Comparison of ENCODE assay signal across 8 mouse cellular contexts in genomic region chr6:125348721-125349574, GRCm38 (mm10). TPM values are rescaled to one million over a fixed set of nuclear protein-coding genes. Genes with fewer than 3 reads are reported as not detected.
DNase-seq lines count a peak whose midpoint lies in the region; ATAC-seq lines count a peak whose summit lies in the region.

Tnfrsf1a (plus strand) TSS chr6:125349362.

- no peaks in the 10 kb centered on the region for H3K9me3 ChIP-seq in hindbrain, embryonic 15.5 days
- H3K9me3 ChIP-seq in megakaryocyte, embryonic 14.5 days = no peaks in the 10 kb centered on the region

- DNase-seq in left cerebral cortex, adult 18-20 months (ENCODE audit: low spot score in 2 of 2) = no peak
- DNase-seq in left cerebral cortex, adult 9 months (ENCODE audit: low spot score in 2 of 2) = no peak
- DNase-seq in adrenal gland, postnatal 25 days = no peak
- DNase-seq in gastrocnemius, adult 8-10 months (ENCODE audit: low spot score in 2 of 2) = no peak
- DNase-seq in yolk sac, embryonic 10.5 days (ENCODE audit: low spot score) = peak; percentile 59
- no peak for DNase-seq in cerebellum, adult 11-12 months

- H3K9ac ChIP-seq in hindbrain, embryonic 15.5 days = peak within 1 kb of the TSS; percentile 38

- 0 out of 2 replicates have a peak within 1 kb of the TSS, but pooled peaks have one; percentile 32 for H3K27ac ChIP-seq in hindbrain, embryonic 15.5 days (replicated peaks)

- peaks cover 17% of the 10 kb centered on the region for H3K4me1 ChIP-seq in hindbrain, embryonic 15.5 days (replicated peaks)
- peaks cover 69% of the 10 kb centered on the region for H3K4me1 ChIP-seq in megakaryocyte, embryonic 14.5 days

- H3K4me3 ChIP-seq in hindbrain, embryonic 15.5 days = peak within 1 kb of the TSS; percentile 37
- H3K4me3 ChIP-seq in megakaryocyte, embryonic 14.5 days (replicated peaks) = peak within 1 kb of the TSS; percentile 92

- no peak for ATAC-seq in hindbrain, embryonic 15.5 days (ENCODE audit: low FRiP score, low read depth)

- H3K4me2 ChIP-seq in hindbrain, embryonic 15.5 days = peak within 1 kb of the TSS; percentile 63

- no peaks in the 10 kb centered on the region for H3K36me3 ChIP-seq in hindbrain, embryonic 15.5 days
- no peaks in the 10 kb centered on the region for H3K36me3 ChIP-seq in megakaryocyte, embryonic 14.5 days (replicated peaks; ENCODE audit: low read length)

- H3K27me3 ChIP-seq in hindbrain, embryonic 15.5 days = peaks cover 10% of the 10 kb centered on the region; the same call in 1 of the 2 replicates
- H3K27me3 ChIP-seq in megakaryocyte, embryonic 14.5 days (replicated peaks) = peaks cover 72% of the 10 kb centered on the region

- WGBS in hindbrain, embryonic 15.5 days = 6% methylated on average over 22 of the region's 22 CpGs

RNA-seq across cellular contexts. Expression of gene Tnfrsf1a, which starts in this region (rescaled TPM):
- 10 to 100 TPM; 10.9 to 13.4 TPM for total RNA-seq in left cerebral cortex, adult 18-20 months (2021)
- total RNA-seq in adrenal gland, postnatal 25 days (2021) = 247 and 250 TPM in 2 replicates
- 10 to 100 TPM; 13.1 to 22.3 (median 16.3) TPM for total RNA-seq in gastrocnemius, adult 8-10 months (2022)
- 14.8 and 16.6 TPM in 2 replicates for polyA plus RNA-seq in hindbrain, embryonic 15.5 days (2015; fragmentation: Nextera tagmentation; extraction: Ambion mirVana)
- polyA plus RNA-seq in megakaryocyte, embryonic 14.5 days (2012; ENCODE audit: insufficient read depth, low replicate concordance) = 10.1 and 63.6 TPM in 2 replicates

Comparison
In these comparisons a context has a peak if more than half of its experiments do, and no peak if none do; other contexts are left out.
1. RNA of gene Tnfrsf1a (total RNA-seq): 247 to 250 TPM in adrenal gland, postnatal 25 days; 13.1 to 22.3 TPM in gastrocnemius, adult 8-10 months and 10.9 to 13.4 TPM in left cerebral cortex, adult 18-20 months; every median in the first group is over 10 times any median in the second.